9 mouse cellular contexts compared by ENCODE assay signal in genomic region chr3:138026286-138026685, GRCm38 (mm10). TPM values are rescaled to one million over a fixed set of nuclear protein-coding genes. Genes with fewer than 3 reads are reported as not detected.
DNase-seq lines count a peak whose midpoint lies in the region; ATAC-seq and TF ChIP-seq lines count a peak whose summit lies in the region.
"Had no signal": no experiment of that assay in that cellular context is flagged by ENCODE, and none has a peak within 500 bp of the region (broad histone marks: within the 10 kb centered on the region; RNA-seq: fewer than 3 reads in every experiment).

No protein-coding gene starts in this region.

- ATAC-seq in heart, embryonic 12.5 days (ENCODE audit: insufficient number of reproducible peaks, low FRiP score) = 0 out of 2 replicates have a peak, but pooled peaks have one; percentile 42
- ATAC-seq in intestine, embryonic 15.5 days = no peak

- no peak overlapping the region for H3K9ac ChIP-seq in heart, embryonic 12.5 days
- no peak overlapping the region for H3K9ac ChIP-seq in intestine, embryonic 15.5 days
- H3K9ac ChIP-seq: midbrain, embryonic 12.5 days had no signal

- no peaks in the 10 kb centered on the region for H3K36me3 ChIP-seq in heart, embryonic 12.5 days
- no peaks in the 10 kb centered on the region for H3K36me3 ChIP-seq in limb, embryonic 10.5 days
- H3K36me3 ChIP-seq in intestine, embryonic 15.5 days = no peaks in the 10 kb centered on the region
- H3K36me3 ChIP-seq: midbrain, embryonic 12.5 days had no signal

- no peaks in the 10 kb centered on the region for H3K4me1 ChIP-seq in lung, adult 2 months (ENCODE audit: control insufficient read depth, insufficient read depth, low read length)
- H3K4me1 ChIP-seq in heart, embryonic 12.5 days (replicated peaks) = peaks cover 16% of the 10 kb centered on the region
- H3K4me1 ChIP-seq in limb, embryonic 10.5 days = peaks cover 4% of the 10 kb centered on the region; the same call in 1 of the 2 replicates
- H3K4me1 ChIP-seq in intestine, embryonic 15.5 days (replicated peaks) = 0 out of 2 replicates have a peak, but pooled peaks cover 2% of the 10 kb centered on the region
- H3K4me1 ChIP-seq: midbrain, embryonic 12.5 days had no signal

- DNase-seq in lung, postnatal 10 days = peak; percentile 30
- no peak for DNase-seq in lung, adult 2 months
- peak; percentile 85 to 89 for DNase-seq in cerebellum, postnatal 25 days
- peak; percentile 3 for DNase-seq in lung, postnatal 14 days
- DNase-seq in limb, embryonic 10.5 days (ENCODE audit: low spot score) = no peak
- DNase-seq in retina, postnatal 1 day = no peak

- peak overlapping the region; percentile 85 for H3K27ac ChIP-seq in heart, embryonic 12.5 days (ENCODE audit: poor library complexity, severe bottlenecking)
- no peak overlapping the region for H3K27ac ChIP-seq in limb, embryonic 10.5 days
- H3K27ac ChIP-seq in intestine, embryonic 15.5 days = no peak overlapping the region
- H3K27ac ChIP-seq: midbrain, embryonic 12.5 days had no signal

- no peaks in the 10 kb centered on the region for H3K9me3 ChIP-seq in heart, embryonic 12.5 days (replicated peaks)
- no peaks in the 10 kb centered on the region for H3K9me3 ChIP-seq in limb, embryonic 10.5 days (replicated peaks)
- no peaks in the 10 kb centered on the region for H3K9me3 ChIP-seq in intestine, embryonic 15.5 days
- H3K9me3 ChIP-seq: midbrain, embryonic 12.5 days had no signal

- no peak for TF ChIP-seq CTCF in lung, adult 2 months (IDR thresholded peaks at IDR 0.05; ENCODE audit: insufficient read depth, low read length)

- no peaks in the 10 kb centered on the region for H3K27me3 ChIP-seq in heart, embryonic 12.5 days (replicated peaks)
- no peaks in the 10 kb centered on the region for H3K27me3 ChIP-seq in limb, embryonic 10.5 days (ENCODE audit: low read depth, poor library complexity, severe bottlenecking)
- H3K27me3 ChIP-seq in intestine, embryonic 15.5 days (replicated peaks) = no peaks in the 10 kb centered on the region
- H3K27me3 ChIP-seq: midbrain, embryonic 12.5 days had no signal

- peak overlapping the region; percentile 36 for H3K4me2 ChIP-seq in heart, embryonic 12.5 days
- H3K4me2 ChIP-seq in intestine, embryonic 15.5 days (replicated peaks) = no peak overlapping the region
- H3K4me2 ChIP-seq: midbrain, embryonic 12.5 days had no signal

- no peak for TF ChIP-seq POLR2A in lung, adult 2 months (IDR thresholded peaks at IDR 0.05; ENCODE audit: borderline replicate concordance, extremely low read depth, low read depth, low read length)

- no peak overlapping the region for H3K4me3 ChIP-seq in lung, adult 2 months (replicated peaks; ENCODE audit: extremely low read depth, low read depth, low read length)
- no peak overlapping the region for H3K4me3 ChIP-seq in heart, embryonic 12.5 days
- H3K4me3 ChIP-seq in limb, embryonic 10.5 days = no peak overlapping the region
- H3K4me3 ChIP-seq in intestine, embryonic 15.5 days (replicated peaks) = no peak overlapping the region
- H3K4me3 ChIP-seq: midbrain, embryonic 12.5 days had no signal

- 49% methylated on average over 10 of the region's 10 CpGs for WGBS in lung, adult 2 months
- 37% methylated on average over 10 of the region's 10 CpGs for WGBS in heart, embryonic 12.5 days
- WGBS in limb, embryonic 10.5 days = 82% methylated on average over 10 of the region's 10 CpGs
- 62% methylated on average over 10 of the region's 10 CpGs for WGBS in intestine, embryonic 15.5 days

RNA-seq across cellular contexts. Expression of gene 1110002E22Rik, which starts 38.6 kb away (rescaled TPM):
- 0.15 and 2.3 TPM in 2 replicates for polyA plus RNA-seq in lung, adult 2 months (2012; rRNA removed)
- 12.1 and 12.4 TPM in 2 replicates for polyA plus RNA-seq in heart, embryonic 12.5 days (2016; fragmentation: Nextera tagmentation; extraction: Ambion mirVana)
- 0.06 and 0.15 TPM in 2 replicates for polyA plus RNA-seq in limb, embryonic 10.5 days (2016; fragmentation: Nextera tagmentation; extraction: Ambion mirVana)
- polyA plus RNA-seq in intestine, embryonic 15.5 days (2015; fragmentation: Nextera tagmentation; extraction: Ambion mirVana) = 0.14 and 0.18 TPM in 2 replicates

RNA-seq across cellular contexts. Expression of gene Gm5105, which starts 40.9 kb away (rescaled TPM):
- polyA plus RNA-seq in lung, adult 2 months (2012; rRNA removed) = 0.15 and 0.18 TPM in 2 replicates
- 0.27 and 0.73 TPM in 2 replicates for polyA plus RNA-seq in heart, embryonic 12.5 days (2016; fragmentation: Nextera tagmentation; extraction: Ambion mirVana)
- polyA plus RNA-seq in limb, embryonic 10.5 days (2016; fragmentation: Nextera tagmentation; extraction: Ambion mirVana) = not detected in 2 replicates
- polyA plus RNA-seq in intestine, embryonic 15.5 days (2015; fragmentation: Nextera tagmentation; extraction: Ambion mirVana) = 0.24 and 0.31 TPM in 2 replicates
- polyA plus RNA-seq: midbrain, embryonic 12.5 days had no signal

RNA-seq across cellular contexts. Expression of gene Dapp1, which starts 44.9 kb away (rescaled TPM):
- 4.5 and 7.1 TPM in 2 replicates for polyA plus RNA-seq in lung, adult 2 months (2012; rRNA removed)
- 14.8 and 15.1 TPM in 2 replicates for polyA plus RNA-seq in heart, embryonic 12.5 days (2016; fragmentation: Nextera tagmentation; extraction: Ambion mirVana)
- polyA plus RNA-seq in limb, embryonic 10.5 days (2016; fragmentation: Nextera tagmentation; extraction: Ambion mirVana) = 1.7 and 1.9 TPM in 2 replicates
- 23.2 and 23.7 TPM in 2 replicates for polyA plus RNA-seq in intestine, embryonic 15.5 days (2015; fragmentation: Nextera tagmentation; extraction: Ambion mirVana)

Comparison
In these comparisons a context has a peak if more than half of its experiments do, and no peak if none do; other contexts are left out.
1. DNase-seq: peak in lung, postnatal 10 days (single experiment), cerebellum, postnatal 25 days (2 of 2) and lung, postnatal 14 days (single experiment); none in lung, adult 2 months (single experiment), limb, embryonic 10.5 days (single experiment) and retina, postnatal 1 day (single experiment).